Mouse (Mus musculus): ENCODE measurements around the gene Unc13d.
"Not testable (repeated sequence)": the region's sequence is repeated elsewhere in the genome, so short reads cannot be mapped to it uniquely, and the experiment has no call there.

Unc13d gene

DNA sequence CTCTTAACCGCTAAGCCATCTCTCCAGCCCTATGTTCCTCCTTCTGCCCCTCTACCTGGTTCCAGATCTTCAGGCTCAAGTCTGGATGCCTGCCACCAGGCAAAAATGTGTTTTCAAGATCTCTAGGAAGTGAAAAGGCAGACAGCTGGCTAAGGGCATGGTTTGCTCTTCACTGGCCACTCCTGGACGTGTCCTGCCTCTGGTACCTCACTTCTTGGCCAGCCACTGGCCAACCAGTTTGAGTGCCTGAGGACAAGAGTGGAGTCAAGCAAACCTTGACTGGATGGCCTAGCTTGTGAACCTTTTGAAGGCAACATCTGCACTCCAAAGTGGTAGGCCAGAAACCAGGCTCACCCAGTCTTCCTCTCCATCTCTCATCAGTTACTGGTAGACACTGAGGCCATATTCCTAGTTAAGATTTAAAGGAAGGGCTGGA lies 57.8 kb downstream of the Unc13d start:
- DNase-seq = no peak

GRCm38 (mm10) chr11:116019360-116019791 lies 58.4 kb downstream of the Unc13d start:
- no peak for DNase-seq

GRCm38 (mm10) chr11:116018867-116019266 lies 58.9 kb downstream of the Unc13d start:
- DNase-seq = not testable (repeated sequence)

GRCm38 (mm10) chr11:116018106-116018505 lies 59.7 kb downstream of the Unc13d start:
- peak in 1 of 2 experiments; percentile 58 for DNase-seq

DNA sequence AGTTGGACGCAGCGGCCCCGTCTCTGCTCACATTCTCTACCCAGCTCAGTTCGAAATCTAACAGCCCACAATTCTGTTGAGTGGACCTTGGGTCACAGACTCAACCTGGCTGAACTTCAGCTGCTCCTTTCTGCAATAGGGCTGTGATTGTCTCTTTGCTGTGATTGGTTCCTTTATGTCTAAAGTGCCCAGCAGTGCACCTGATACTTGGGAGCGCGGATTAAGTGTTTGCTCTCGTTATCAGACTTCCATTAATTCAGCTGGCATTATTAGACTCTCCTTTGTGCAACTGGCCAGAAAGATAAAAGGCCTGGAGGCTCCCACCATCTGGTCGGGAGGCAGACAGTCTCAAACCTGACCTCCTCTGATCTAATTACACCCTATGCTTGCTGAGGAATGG lies 62.9 kb downstream of the Unc13d start:
- DNase-seq = no peak

GRCm38 (mm10) chr11:116012262-116012947 lies 65.4 kb downstream of the Unc13d start, which contains the start of gene Galk1:
Galk1 (minus strand) TSS chr11:116012719.
- peak; percentile 94 for DNase-seq
